Mouse (Mus musculus): ENCODE results near the gene Phf12.
A peak's percentile ranks its signal among the peaks of the same experiment; 100 is the strongest.

Phf12 gene

DNA sequence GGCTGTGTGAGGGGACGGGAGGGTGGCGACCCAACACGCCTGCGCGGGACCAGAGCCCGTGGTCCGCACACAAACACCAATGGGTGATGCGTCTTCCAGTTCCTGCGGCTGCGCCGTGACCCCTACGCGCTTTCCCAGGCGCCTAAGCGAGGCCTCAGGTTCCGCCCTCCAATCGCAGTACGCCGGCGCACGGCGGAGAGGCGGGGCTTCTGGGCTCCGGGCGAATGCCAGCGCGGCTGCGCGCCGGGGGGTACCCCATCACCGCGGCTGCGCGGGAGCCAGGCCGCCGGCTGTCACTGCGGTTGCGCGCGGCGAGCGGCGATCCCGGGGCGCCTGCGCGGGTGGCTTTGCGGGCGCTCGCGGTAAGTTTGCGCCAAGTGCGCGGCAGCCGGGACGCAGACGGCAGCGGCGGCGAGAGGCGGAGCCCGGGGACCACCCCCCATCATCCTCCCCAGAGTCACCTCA, at the start of gene Phf12:
TSS of gene Phf12 (plus strand) at position 314 of the 465 bp plus-strand sequence.
- peak; percentile 99 to 100 for DNase-seq

DNA sequence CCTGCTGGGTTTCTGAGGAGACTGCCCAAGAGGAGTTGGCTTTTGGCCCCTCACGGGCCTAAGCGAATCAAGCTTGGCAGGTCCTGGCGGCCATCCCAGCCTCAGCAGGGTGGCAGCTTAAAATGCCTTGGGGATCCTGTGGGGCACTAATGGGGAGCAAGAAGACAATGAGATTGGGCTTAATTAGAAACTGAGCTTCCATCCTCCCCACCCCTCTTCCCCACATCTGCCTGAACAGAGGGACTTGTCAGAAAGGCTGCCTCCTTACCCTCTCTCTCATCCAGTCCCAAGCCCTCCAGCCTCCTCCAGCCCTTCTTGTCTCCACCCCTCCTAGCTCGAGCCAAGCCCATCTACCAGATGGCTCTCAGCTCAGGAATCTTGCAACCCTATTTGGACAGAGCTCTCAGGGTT, 48.4 kb upstream of the Phf12 start:
- no peak for DNase-seq

DNA sequence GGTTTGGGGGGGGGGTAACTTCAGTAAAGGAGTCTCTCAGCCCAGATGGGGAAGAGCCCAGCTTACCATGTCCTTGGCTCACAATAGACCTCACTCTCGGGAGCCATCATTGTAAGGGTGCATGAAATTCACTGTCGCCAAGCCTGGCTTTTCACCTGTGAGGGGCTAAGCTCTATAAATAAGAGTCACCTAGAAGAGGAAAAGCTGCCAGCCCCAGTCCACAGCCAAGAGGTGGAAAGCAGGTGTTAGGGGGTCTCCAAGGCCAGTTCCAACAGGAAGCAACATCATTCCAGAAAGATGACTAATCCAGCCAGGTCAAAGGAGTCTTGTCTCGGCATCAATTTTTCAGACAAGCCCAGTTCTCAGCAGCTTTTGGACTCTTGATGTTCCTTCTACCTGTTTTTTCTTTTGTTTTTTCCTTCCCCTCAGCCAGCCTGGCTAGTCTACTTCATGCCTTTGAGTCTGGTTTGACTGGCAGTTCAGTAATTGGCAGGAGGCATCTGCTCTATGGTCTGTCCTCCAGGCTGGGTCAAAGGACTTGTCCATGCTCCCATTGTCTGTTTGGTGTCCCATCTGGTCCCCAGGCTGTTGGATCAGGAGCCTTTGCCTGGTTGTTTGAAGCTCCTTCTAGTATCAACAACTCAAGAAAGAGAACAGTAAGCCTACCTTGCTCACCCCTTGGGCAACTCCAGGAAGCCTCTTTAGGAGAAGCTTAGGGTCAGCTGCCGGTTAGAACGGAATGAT, 47.8 kb upstream of the Phf12 start:
- DNase-seq = no peak

DNA sequence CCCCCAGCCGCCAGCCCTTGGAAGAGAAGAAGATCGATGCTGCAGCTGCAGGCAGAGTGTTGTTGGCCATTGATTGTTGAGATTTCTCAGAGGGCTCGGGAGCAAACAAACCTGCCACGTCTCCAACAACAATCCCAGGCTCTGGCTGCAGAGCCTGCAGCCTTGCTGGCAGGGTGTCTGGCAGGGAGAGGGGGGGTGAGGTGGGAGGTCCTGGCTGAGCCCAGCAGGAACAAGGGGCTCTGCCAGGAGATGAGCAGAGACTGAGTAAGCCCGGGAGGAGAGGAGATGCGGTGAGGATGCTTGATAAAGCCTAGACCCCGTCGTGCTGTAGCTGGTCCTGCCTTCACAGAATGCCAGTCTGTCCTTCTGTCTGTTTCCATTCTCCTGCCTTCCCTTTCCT, 45.7 kb upstream of the Phf12 start:
- DNase-seq = no peak

DNA sequence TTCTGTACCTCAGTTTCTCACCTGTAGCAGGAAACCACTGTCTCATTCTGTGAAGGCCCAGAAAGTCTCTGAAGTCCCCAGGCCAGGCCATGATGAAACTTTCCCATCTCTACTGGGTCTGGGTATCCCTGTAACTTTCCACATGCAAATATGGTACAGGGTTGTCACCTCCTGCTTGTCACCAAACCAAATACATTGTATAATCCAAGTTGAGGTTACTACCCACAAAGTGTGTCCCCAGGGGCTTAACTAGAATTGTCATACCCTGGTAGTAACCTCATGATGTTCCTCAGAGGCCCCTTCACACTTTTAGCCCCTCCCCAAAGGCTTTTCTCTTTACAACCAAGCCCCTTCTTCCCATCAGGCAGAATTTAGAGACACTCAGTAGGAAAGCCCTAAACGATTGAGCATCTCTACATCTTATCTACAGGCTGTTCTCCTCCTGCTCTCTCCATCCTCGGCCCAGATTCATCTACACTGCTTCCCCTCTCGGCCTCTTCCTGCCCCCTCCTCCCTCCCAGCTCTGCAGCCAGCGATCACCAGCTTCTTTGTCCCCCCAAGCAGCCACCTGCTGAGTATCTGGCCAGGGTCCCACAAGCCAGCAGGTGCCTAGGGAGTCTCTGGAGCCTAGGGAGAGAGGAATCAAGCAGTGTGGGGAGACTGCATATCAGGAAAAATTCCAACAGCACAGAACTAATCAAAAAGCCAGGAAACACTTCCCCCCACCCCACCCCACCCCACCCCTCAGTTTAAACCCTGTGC, 44.7 kb upstream of the Phf12 start:
- DNase-seq = no peak

DNA sequence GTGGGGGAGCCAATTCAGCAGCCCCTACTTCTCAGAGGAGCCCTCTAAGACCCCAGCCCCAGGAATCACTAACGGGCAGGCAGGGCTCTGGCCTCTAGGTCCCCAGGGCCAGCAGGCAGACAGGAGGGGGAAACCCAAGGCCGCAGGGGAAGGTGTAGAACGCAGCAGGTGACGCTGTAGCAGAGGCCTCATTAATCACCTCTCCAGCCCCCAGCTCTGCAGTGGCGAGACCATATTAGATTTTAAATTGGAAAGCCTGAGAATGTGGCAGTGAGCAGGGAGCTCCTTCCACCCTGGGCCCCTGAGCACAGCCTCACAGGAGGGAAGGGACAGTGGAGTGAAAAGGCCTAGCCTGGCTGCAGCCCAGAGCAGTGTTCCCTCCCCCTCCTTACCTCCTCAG, 40.3 kb upstream of the Phf12 start:
- DNase-seq = no peak

DNA sequence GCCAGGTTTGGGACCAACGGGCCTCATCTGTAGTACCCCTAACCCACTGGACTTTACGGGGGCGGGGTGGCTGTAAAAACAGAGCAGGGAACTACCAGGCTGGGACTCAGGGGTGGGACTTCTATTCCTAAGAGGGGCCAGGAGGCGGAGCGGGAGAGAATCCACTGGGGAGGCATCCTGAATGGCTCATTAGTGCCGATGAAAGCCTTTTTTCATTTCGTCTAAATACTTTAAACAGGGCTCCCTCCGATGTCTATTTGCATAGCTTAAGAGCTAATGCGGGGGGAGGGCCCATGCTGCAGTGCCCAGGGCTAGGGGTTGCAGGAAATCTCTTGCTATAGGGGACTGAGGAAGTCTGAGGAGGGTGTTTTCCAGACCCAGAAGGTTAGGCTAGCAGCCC, 34.7 kb upstream of the Phf12 start:
- no peak for DNase-seq

DNA sequence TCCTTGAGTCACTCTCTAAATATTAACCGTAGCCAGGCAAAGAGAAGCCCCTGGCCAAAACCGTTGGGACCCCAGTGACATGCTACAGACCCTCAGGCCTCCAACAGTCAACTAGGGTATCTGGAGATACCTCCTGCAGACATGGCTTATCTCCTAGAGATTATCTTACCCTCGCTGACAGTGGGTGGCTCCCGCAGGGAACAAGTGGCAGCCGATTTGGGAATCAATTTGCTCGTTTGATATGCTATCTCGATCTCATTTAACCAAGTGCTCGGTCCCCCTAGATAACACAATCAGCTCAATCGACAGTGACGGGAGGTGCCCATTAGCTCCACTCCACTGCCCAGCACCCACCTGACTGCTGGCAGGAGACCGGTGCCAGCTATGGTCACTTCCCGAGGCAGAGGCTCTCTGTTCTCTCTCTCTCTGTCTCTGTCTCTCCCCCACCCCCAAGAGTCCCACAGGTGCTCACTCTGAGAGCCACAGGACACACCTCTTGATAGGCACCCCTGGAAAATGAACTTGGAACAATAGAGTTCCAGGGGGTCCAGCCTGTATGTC, 32.3 kb upstream of the Phf12 start:
- DNase-seq = no peak

DNA sequence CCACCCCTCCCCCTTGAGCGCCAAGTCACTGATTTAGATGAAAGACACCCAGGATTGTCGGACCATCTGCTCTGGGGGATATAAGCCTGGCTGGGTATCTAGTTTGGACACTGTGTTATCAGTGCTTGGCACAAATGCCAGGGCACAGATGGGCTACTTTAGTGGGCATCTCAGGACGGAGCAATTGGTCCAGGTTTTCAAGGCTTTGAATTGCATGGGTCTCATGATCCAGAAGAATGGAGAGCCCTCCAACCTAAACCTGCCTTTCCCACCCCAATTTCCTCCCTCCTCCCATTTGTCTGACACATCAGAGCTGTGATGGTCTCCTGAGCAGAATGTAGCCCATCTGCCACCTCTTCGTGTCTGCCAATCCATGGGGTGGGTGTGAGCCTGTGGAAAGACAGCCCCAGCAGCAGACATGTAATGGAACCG, 31.7 kb upstream of the Phf12 start:
- DNase-seq = no peak

DNA sequence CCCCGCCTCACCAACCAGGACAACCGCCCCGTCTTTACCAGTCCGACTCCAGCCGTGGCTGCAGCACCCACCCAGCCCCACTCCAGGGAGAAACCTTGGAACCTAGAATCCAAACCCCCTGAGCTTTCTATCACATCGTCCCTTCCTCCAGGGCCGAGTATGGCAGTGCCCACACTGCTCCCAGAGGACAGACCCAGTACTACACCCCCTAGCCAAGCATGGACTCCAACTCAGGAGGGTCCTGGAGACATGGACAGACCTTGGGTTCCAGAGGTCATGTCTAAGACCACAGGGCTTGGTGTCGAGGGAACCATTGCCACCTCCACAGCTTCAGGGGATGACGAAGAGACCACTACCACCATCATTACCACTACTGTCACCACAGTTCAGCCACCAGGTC, 28.9 kb upstream of the Phf12 start:
- peak; percentile 45 to 51 for DNase-seq

DNA sequence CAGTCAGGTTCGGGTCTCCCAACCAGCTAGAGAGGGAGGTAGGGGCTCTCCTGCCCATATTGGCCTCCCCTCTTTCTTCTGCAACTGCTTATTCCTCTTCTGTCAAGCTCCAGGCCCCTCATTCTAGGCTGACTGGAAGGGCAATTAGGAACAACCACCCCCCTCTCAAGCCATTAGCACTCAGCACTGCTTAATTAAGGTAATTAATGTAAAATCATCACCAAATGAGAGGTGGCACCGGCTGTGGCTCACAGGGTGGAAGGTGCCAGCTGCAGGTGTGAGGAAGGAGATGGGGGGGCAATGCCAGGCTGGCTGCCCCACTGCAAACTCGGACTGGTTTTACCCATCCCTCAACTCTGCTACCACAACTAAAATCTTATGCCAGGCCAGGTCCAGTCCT, 26.1 kb upstream of the Phf12 start:
- DNase-seq = no peak

DNA sequence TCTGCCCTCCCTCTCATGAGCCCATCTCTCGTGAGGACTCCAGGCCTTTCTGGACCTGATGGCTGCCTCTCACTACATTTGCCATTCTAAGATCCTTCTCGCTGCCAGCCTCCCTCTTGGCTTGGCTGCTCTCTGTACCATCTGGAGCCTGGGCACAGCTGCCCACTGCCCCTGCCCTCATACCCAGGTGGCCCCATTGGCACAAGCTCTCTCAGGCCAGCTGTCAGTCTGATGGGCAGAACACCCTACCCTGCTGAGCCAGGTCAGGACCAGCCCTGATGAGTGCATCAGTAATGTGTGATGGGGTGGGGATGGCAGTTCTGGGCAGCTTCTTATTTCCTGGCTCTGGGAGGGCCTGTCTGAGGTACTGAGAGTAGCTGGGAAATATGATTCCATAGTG, 24.3 kb upstream of the Phf12 start:
- DNase-seq = no peak

DNA sequence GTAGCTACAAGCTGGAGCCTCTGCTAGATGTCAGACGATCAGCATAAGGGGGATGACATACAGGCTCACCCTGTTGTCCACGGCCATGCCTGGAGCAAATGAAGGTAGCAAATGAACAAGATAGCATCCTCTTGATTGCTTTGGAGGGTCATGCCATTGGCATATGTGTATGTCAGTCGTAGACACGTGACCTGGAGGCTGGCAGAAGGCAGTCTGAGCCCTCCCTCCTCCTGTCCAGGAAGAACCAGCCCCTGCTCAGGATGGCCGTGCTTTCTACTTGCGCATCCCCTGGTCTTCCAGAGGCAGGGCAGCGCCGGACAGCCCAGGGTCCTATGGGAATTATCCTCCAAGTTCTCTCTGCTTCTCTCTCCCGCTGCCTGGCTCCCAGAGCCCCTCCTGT, 23.6 kb upstream of the Phf12 start:
- DNase-seq = no peak

DNA sequence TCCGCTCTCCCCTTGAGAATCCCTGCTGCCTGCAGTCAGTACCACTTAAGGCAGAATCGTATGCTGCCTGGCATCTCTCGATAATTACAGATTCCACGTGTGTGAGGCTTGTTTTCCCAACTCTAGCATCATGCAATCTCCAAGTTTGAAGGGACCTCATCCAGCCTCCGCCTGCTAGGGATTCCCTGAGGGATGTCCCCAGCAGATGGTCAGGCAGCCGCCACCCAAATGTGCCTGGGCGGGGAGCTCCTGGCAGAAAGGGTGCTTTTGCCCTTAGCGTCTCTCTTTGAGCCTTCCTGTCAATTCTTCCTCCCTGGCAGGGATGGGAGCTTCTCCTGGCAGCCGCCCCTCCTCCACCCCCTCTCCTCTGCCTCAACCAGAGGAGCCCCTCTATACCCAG, 22.4 kb upstream of the Phf12 start:
- DNase-seq = no peak

DNA sequence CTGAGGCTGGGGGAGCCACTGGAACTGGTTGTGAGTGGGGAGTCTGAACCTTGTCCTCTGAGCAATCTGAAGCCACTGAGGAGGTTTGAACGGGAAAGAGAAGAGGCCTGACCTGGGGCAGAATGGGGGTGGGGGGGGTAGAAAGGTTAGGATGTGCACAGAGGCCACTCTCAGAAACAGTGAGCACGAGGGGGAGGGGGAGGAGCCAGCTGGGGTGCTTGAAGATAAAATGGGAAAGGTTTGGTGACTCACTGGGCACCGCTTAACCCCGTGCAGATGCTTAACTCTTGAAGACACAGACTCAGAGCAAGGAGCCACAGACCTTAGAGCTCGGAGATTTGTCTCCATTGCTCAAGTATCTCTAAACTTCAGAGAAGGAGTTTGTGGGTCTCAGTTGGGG, 21.7 kb upstream of the Phf12 start:
- DNase-seq = no peak

DNA sequence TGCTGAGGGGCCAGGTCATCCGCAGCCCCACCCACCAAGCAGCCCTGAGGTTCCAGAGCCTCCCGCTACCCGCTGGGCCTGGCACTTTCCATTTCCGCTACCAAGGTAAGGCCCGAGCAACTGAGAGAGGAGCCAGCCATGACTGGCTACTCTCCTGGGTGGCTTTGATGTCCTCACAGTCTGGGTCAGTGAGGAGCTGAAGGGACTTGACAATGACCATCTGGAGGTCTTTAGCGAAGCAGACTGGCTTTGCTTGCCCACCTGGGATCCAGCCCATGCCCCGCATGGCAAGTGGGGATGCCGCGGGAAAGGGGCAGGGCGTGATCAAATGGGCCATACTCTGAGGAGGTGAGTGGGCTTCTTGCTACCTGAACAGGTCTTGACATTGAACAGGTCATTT, 19.6 kb upstream of the Phf12 start:
- DNase-seq = no peak

DNA sequence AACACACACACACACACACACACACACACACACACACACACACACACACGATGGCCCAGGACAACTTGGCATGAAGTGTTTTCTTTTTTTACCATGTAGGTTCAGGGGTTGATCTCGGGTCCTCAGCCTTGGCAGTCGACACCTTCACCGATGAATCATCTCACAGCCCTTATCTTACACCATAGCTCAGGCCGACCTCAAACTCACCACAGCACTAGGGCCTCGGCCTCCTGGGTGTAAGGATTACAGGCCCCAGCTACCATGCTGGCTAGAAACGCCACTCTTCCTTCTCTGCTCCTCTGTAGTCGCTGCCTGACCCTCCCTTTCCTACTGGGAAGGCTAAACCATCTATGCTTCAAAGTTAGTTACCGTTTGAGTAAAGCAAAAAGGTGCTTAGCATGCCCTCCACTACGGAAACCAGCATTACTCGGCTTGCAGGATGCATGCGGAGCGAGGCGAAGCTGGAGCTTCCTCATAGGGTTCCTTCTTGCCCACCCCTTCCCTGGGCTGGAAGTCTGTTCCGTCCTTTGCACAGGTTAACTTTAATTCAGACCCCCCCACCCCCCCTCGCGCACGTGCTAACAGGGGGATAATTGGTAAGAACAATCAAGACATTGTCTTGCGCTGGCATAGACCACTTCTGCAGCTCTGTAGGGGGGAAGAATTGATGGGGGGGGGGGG, 18.0 kb upstream of the Phf12 start:
- no peak for DNase-seq

DNA sequence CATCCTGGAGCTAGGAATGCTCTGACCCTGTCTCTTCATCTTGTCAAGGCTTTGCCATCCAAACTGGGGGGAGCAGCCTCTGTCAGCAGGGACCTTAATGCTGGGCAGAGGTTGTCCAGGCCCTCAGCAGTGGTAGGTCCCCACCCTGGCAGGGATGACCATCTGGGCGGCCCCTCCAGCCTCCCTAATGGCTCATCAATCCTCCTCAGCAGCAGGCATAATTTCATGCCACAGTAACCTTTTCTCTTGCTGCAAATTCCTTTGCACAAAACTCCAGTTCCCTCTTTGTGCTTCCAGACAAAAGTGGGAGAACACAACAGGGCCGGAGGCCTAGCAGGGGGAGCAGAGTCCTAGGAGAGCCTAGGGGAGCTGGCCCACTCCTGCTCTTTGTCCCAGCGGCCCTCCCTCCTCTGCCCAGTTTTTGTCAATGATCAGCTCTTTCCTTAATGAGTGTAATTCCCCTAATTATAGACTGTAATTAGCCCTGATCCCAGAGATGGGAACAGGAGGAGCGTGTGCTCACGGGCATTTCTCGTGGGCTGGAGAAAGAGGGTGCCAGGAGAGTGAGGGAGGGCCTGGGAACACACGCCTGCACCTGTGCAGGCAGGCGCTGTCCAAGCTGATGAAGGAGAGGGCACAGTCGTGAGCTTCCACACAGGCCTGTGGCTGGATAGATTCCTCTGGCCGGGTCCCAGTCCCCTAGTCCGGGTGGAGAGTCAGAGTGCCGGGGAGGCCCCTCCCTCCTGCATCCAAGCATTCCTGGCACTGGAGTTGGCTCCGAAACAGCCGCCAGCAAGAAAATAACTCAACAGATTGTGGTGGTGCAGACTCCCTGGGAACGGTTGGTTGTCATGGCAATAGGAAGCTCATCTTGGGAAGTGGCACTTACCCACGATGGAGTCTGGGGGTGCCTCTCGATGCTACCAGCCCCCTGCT, 17.2 kb upstream of the Phf12 start:
- no peak for DNase-seq

DNA sequence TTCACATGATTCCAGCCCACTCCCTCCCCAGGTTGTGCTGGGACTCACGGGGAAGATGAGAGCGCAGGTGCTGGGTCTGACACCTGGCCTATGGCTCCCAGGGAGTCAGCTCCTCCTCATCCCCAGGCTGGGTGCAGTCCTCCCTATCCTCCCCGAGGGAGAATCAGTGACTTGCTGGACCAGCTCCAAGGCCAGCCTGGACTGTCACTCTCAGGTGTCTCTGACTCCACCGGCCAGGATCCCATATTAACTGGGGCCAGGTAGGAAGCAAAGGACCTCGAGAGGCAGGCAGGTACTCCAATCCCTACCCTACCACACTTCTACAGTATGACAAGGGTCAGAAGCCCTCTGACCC, 16.5 kb upstream of the Phf12 start:
- no peak for DNase-seq

DNA sequence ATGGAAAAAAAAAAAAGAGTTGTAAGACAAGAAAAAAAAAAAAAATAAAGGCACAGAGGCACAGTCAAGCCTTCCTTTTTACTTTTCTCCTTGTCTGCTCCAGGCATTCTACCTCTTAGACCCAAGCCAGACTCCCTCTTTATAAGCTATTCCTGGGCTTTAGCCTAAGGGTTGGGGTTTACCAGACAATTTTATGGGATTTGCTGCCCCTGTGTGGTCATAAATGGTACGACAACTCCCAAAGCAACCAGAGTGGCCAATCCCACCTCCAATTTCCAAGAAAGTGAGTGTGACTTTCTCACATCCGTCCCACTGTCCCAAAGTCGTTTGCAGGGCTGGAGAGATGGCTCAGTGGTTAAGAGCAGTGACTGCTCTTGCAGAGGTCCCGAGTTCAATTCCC, 15.4 kb upstream of the Phf12 start:
- DNase-seq = peak; percentile 47 to 60

DNA sequence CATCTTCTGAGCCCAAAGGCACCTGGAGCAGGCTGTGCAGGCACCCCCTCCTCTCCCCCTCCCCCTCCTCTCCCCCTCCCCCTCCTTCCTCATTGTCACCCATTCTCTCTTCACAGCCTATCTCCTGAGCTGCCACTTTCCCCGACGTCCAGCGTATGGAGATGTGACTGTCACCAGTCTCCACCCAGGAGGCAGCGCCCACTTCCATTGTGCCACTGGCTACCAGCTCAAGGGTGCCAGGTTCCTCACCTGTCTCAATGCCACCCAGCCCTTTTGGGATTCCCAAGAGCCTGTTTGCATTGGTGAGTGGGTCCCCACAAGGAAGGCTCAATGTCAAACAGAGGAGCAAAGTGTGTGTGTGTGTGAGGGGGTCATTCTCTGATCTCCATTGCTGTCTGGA, 13.8 kb upstream of the Phf12 start:
- no peak for DNase-seq

DNA sequence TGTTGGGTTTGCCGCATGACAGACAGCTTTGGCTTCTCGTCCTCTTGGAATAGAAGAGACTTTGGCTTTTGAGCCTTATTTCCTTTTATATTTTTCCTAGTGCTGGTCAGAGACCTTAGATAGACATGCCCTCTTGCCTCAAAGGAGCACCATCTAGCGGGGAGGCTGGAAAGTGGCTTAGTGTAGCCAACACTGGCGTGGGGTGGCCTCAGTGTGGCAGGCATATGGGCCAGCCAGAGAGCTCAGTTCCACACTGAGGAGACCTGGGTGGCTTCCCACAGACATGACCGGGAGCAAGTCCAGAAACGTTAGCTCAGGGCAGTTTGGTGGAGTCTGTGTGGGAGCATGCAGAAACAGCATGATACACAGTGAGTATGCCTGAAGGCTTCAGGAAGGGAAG, 11.8 kb upstream of the Phf12 start:
- DNase-seq = no peak
